Comparison of ENCODE assay signal across 7 mouse cellular contexts in genomic region chr10:45546799-45547198, GRCm38 (mm10). TPM values are rescaled to one million over a fixed set of nuclear protein-coding genes. Genes with fewer than 3 reads are reported as not detected.
DNase-seq lines count a peak whose midpoint lies in the region; ATAC-seq and TF ChIP-seq lines count a peak whose summit lies in the region.

No protein-coding gene starts in this region.

- H3K4me1 ChIP-seq in lung, postnatal 0 days (ENCODE audit: insufficient read depth, low read depth, low read length) = no peaks in the 10 kb centered on the region

- H3K4me3 ChIP-seq in lung, postnatal 0 days (ENCODE audit: low read depth, low read length) = no peak overlapping the region

- no peak for ATAC-seq in lung, postnatal 0 days

- no peak overlapping the region for H3K27ac ChIP-seq in lung, postnatal 0 days (ENCODE audit: low read length)

- peak; percentile 1 for DNase-seq in right cerebral cortex, postnatal 4 days
- DNase-seq in right cerebral cortex, adult 18-20 months = no peak
- DNase-seq in adrenal gland, postnatal 25 days = peak; percentile 13
- DNase-seq in induced T-regulatory cell, adult 2 months (ENCODE audit: low read depth) = peak; percentile 29
- DNase-seq in lung, postnatal 0 days (ENCODE audit: low spot score) = peak; percentile 68
- no peak for DNase-seq in frontal cortex, postnatal 14 days (ENCODE audit: low spot score in 2 of 2)
- DNase-seq in frontal cortex, postnatal 36 days (ENCODE audit: low spot score in 2 of 2) = no peak

- no peak for TF ChIP-seq CTCF in lung, postnatal 0 days (IDR thresholded peaks at IDR 0.05)

- no peak for TF ChIP-seq EP300 in lung, postnatal 0 days (IDR thresholded peaks at IDR 0.05)

- WGBS in lung, postnatal 0 days = 43% methylated on average over 7 of the region's 7 CpGs

- no peak overlapping the region for H3K4me2 ChIP-seq in lung, postnatal 0 days (replicated peaks; ENCODE audit: low read depth, low read length)

- H3K9me3 ChIP-seq in lung, postnatal 0 days (ENCODE audit: low read length) = no peaks in the 10 kb centered on the region

- no peaks in the 10 kb centered on the region for H3K27me3 ChIP-seq in lung, postnatal 0 days (replicated peaks; ENCODE audit: insufficient read depth, low read length)

- no peaks in the 10 kb centered on the region for H3K36me3 ChIP-seq in lung, postnatal 0 days (ENCODE audit: insufficient read depth, low read length)

- no peak overlapping the region for H3K9ac ChIP-seq in lung, postnatal 0 days (replicated peaks; ENCODE audit: low read depth)

RNA-seq across cellular contexts. Expression of gene Hace1, which starts 30.8 kb away (rescaled TPM):
- total RNA-seq in adrenal gland, postnatal 25 days (2021) = 9.0 and 11.7 TPM in 2 replicates
- polyA plus RNA-seq in lung, postnatal 0 days (2015; fragmentation: Nextera tagmentation; extraction: Ambion mirVana) = 8.8 and 10.3 TPM in 2 replicates

Comparison
In these comparisons a context has a peak if more than half of its experiments do, and no peak if none do; other contexts are left out.
1. DNase-seq: peak in right cerebral cortex, postnatal 4 days (single experiment), adrenal gland, postnatal 25 days (single experiment), induced T-regulatory cell, adult 2 months (single experiment) and lung, postnatal 0 days (single experiment); none in right cerebral cortex, adult 18-20 months (single experiment), frontal cortex, postnatal 14 days (0 of 2) and frontal cortex, postnatal 36 days (0 of 2).